Mouse (Mus musculus): ENCODE measurements at regions not wholly inside any gene's neighbourhood (a gene's known extent, or its start where the extent isn't known, plus 50 kb on each side); places are given as distances from the start of the nearest gene placed in this dataset.

DNA sequence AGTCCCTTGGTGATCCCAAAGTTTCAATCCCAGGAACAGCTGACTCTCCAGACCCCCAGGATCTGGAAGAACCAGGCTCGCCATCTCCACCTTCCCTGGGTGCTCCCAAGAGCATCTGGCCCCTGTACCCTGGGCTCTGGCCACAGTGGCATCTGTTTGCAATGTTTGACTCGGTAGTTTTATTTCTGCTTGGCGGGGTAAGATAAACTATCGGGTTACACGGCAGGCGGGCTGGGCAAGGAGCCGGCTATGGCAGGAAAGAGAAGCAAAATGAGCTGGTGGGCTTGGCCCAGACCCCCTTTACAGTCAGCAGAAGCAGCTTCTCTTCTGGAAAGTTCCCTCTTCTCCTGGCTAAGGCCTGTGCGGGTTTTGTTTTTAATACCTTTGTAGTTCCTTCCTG, 50.6 kb upstream of the Tbx3 start:
- H3K9me3 ChIP-seq (ENCODE audit: control insufficient read depth, low read length): no peaks in the 10 kb centered on the region
- H3K9ac ChIP-seq (ENCODE audit: low read length): no peak overlapping the region
- no peak for ATAC-seq (ENCODE audit: insufficient read depth, low FRiP score, low TSS enrichment)
- H3K4me1 ChIP-seq (ENCODE audit: control insufficient read depth, insufficient read depth, low read length): no peaks in the 10 kb centered on the region
- H3K27ac ChIP-seq (ENCODE audit: low read depth, low read length): no peak overlapping the region
- no peak overlapping the region for H3K4me3 ChIP-seq (ENCODE audit: low read depth, low read length)
- 26% methylated on average over 8 of the region's 8 CpGs for WGBS
- H3K4me2 ChIP-seq (ENCODE audit: low read depth): no peak overlapping the region
- DNase-seq (ENCODE audit: low spot score): no peak
- H3K36me3 ChIP-seq (ENCODE audit: control insufficient read depth, insufficient read depth, low read length): no peaks in the 10 kb centered on the region
- H3K27me3 ChIP-seq (ENCODE audit: control insufficient read depth, insufficient read depth, low read length): peaks cover 4% of the 10 kb centered on the region; the same call in 1 of the 2 replicates

Data from neural tube, embryonic 11.5 days (tissue).